Mouse (Mus musculus): Measurements from ENCODE around the gene Fgf16. TPM values are rescaled to one million over a fixed set of nuclear protein-coding genes. Genes with fewer than 3 reads are reported as not detected.

Fgf16 gene
- polyA plus RNA-seq (2012; rRNA removed), result 0.08 TPM in 1 of 2 replicates, not detected in the other

GRCm38 (mm10) chrX:105764162-105765004 is at the start of gene Fgf16:
TSS of gene Fgf16 (plus strand) at chrX:105764279.

Other genes with a start within 250 kb of the Fgf16 start
- 4.0 and 5.9 TPM in 2 replicates for gene Atrx, start 165.1 kb downstream of the Fgf16 start, polyA plus RNA-seq (2012; rRNA removed)
- 0.92 and 1.8 TPM in 2 replicates for gene Magt1, start 247.6 kb downstream of the Fgf16 start, polyA plus RNA-seq (2012; rRNA removed)